Mouse (Mus musculus) embryonic fibroblast, embryonic 13.5 days (primary cell): ENCODE measurements around the gene Hspe1. TPM values are rescaled to one million over a fixed set of nuclear protein-coding genes. Genes with fewer than 3 reads are reported as not detected.
"Not testable (repeated sequence)": the region's sequence is repeated elsewhere in the genome, so short reads cannot be mapped to it uniquely, and the experiment has no call there.

Experiments
- H3K27ac ChIP-seq: 2 replicates; pipeline ENCODE4 v1.5.1; 2012; ENCODE audit warnings: low read length, control low read depth, inconsistent platforms; ENCODE audit not compliant: insufficient read depth
- H3K4me1 ChIP-seq: 2 replicates; pipeline ENCODE4 v1.6.1; 2011; ENCODE audit warnings: low read length; ENCODE audit not compliant: control insufficient read depth, insufficient read depth
- H3K4me3 ChIP-seq: 2 replicates; pipeline ENCODE4 v1.5.1; 2011; ENCODE audit warnings: mild to moderate bottlenecking, control low read depth, low read length; ENCODE audit not compliant: insufficient read depth
- CTCF ChIP-seq: IDR thresholded peaks from 2 replicates; pipeline ENCODE4 v1.5.1; 2011; ENCODE audit warnings: mild to moderate bottlenecking, control low read depth, low read length, moderate library complexity, borderline replicate concordance; ENCODE audit not compliant: insufficient read depth
- POLR2A ChIP-seq: IDR thresholded peaks from 2 replicates; pipeline ENCODE4 v1.6.1; 2011; ENCODE audit warnings: low read depth, mild to moderate bottlenecking, control low read depth, low read length, moderate library complexity
- polyA plus RNA-seq: library from polyadenylated mRNA; stranded (reverse); fragments of >200 nt; gene quantifications from 2 replicates; pipeline ENCODE4 v1.2.4, GENCODE M21; 2011; ENCODE audit warnings: low read depth; ENCODE audit not compliant: missing spikeins, insufficient read length

Hspe1 gene
- polyA plus RNA-seq, 1 experiment = 478 TPM

- no peaks in the 10 kb centered on the region for H3K4me1 ChIP-seq
- no peak overlapping the region for H3K27ac ChIP-seq
- TF ChIP-seq CTCF (no peak), POLR2A (no peak)
- no peak overlapping the region for H3K4me3 ChIP-seq
These were observed 19.7 kb downstream of the Hspe1 start for GRCm38 (mm10) chr1:55107644-55108043.

GRCm38 (mm10) chr1:55108473-55108872, 20.5 kb downstream of the Hspe1 start:
- no peak overlapping the region for H3K27ac ChIP-seq
- TF ChIP-seq POLR2A = no peak
- TF ChIP-seq CTCF = no peak
- no peaks in the 10 kb centered on the region for H3K4me1 ChIP-seq
- H3K4me3 ChIP-seq = no peak overlapping the region

GRCm38 (mm10) chr1:55109066-55109766, 21.3 kb downstream of the Hspe1 start:
- Histone ChIP-seq H3K4me1 (no peaks in the 10 kb centered on the region), H3K27ac (no peak overlapping the region), H3K4me3 (no peak overlapping the region)
- TF ChIP-seq POLR2A = no peak
- no peak for TF ChIP-seq CTCF

- H3K4me1 ChIP-seq = no peaks in the 10 kb centered on the region
- TF ChIP-seq CTCF (no peak), POLR2A (no peak)
- no peak overlapping the region for H3K27ac ChIP-seq
- H3K4me3 ChIP-seq = no peak overlapping the region
These were observed 35.1 kb downstream of the Hspe1 start for GRCm38 (mm10) chr1:55123046-55123445.

GRCm38 (mm10) chr1:55123561-55123960, 35.6 kb downstream of the Hspe1 start:
- Histone ChIP-seq H3K27ac (no peak overlapping the region), H3K4me1 (no peaks in the 10 kb centered on the region), H3K4me3 (no peak overlapping the region)
- no peak for TF ChIP-seq POLR2A
- no peak for TF ChIP-seq CTCF

GRCm38 (mm10) chr1:55124136-55124535, 36.2 kb downstream of the Hspe1 start:
- H3K4me1 ChIP-seq, H3K27ac ChIP-seq, H3K4me3 ChIP-seq: not testable (repeated sequence)

- H3K4me1 ChIP-seq = peaks cover 2% of the 10 kb centered on the region; the same call in 1 of the 2 replicates
- H3K27ac ChIP-seq = no peak overlapping the region
- TF ChIP-seq CTCF (no peak), POLR2A (no peak)
- H3K4me3 ChIP-seq = no peak overlapping the region
These were observed 41.8 kb downstream of the Hspe1 start for GRCm38 (mm10) chr1:55129716-55130115.

- TF ChIP-seq CTCF (no peak), POLR2A (no peak)
- H3K27ac ChIP-seq = peak overlapping the region; percentile 42; the same call in 1 of the 2 replicates
These were observed 42.4 kb downstream of the Hspe1 start for GRCm38 (mm10) chr1:55130190-55130916.

GRCm38 (mm10) chr1:55130943-55131401, 43.0 kb downstream of the Hspe1 start, which contains the start of gene Mob4:
Gene Mob4 (plus strand): TSS chr1:55131231.
- peak within 1 kb of the TSS; percentile 78 for H3K27ac ChIP-seq
- peaks cover 2% of the 10 kb centered on the region; the same call in 1 of the 2 replicates for H3K4me1 ChIP-seq
- H3K4me3 ChIP-seq = peak within 1 kb of the TSS; percentile 74
- no peak for TF ChIP-seq CTCF
- TF ChIP-seq POLR2A = peak; percentile 81

More at GRCm38 (mm10) chr1:55130190-55130916, 42.4 kb downstream of the Hspe1 start:
- Histone ChIP-seq H3K4me3 (peak overlapping the region; percentile 55), H3K4me1 (peaks cover 2% of the 10 kb centered on the region; the same call in 1 of the 2 replicates)
